Comparison of ENCODE assay signal across 8 mouse cellular contexts in the genomic region with DNA sequence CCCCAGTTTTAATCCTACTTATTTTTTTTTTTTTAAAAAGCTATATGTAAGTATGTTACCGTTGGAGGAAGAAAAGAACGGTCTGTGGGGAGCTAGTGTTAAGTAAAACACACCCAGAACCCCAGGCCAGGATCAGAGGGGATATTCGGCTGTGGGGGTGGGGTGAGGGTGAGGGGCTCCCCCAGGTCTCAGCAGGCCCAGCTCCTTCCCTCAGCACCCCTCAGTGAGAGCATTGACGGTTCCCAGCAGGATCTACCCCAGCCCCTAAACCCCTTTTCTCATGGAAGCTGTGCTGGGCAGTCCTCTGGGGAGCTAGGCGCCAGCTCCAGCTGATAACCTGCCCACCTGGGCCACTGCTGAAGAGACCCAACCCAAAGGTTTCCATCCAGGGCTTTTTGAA. TPM values are rescaled to one million over a fixed set of nuclear protein-coding genes. Genes with fewer than 3 reads are reported as not detected.
DNase-seq lines count a peak whose midpoint lies in the region; ATAC-seq and TF ChIP-seq lines count a peak whose summit lies in the region.
"Had no signal": no experiment of that assay in that cellular context is flagged by ENCODE, and none has a peak within 500 bp of the region (broad histone marks: within the 10 kb centered on the region; RNA-seq: fewer than 3 reads in every experiment).

No protein-coding gene starts in this region.

- peak overlapping the region; percentile 74 for H3K27ac ChIP-seq in kidney, postnatal 0 days
- 0 out of 2 replicates have a peak overlapping the region, but pooled peaks have one; percentile 2 for H3K27ac ChIP-seq in limb, embryonic 14.5 days (replicated peaks; ENCODE audit: low read depth, low read length)
- H3K27ac ChIP-seq: neural tube, embryonic 12.5 days had no signal

- H3K4me3 ChIP-seq in kidney, postnatal 0 days (replicated peaks; ENCODE audit: low read depth, low read length), result no peak overlapping the region
- H3K4me3 ChIP-seq in limb, embryonic 14.5 days (replicated peaks; ENCODE audit: low read length), result no peak overlapping the region
- H3K4me3 ChIP-seq: neural tube, embryonic 12.5 days had no signal

- no peaks in the 10 kb centered on the region for H3K36me3 ChIP-seq in kidney, postnatal 0 days (ENCODE audit: insufficient read depth, low read length)
- no peaks in the 10 kb centered on the region for H3K36me3 ChIP-seq in limb, embryonic 14.5 days (ENCODE audit: control insufficient read depth, insufficient read depth, low read length)
- H3K36me3 ChIP-seq: neural tube, embryonic 12.5 days had no signal

- no peak overlapping the region for H3K9ac ChIP-seq in kidney, postnatal 0 days (ENCODE audit: low read depth, low read length)
- H3K9ac ChIP-seq in limb, embryonic 14.5 days (ENCODE audit: low read depth, low read length, severe bottlenecking), result no peak overlapping the region
- H3K9ac ChIP-seq: neural tube, embryonic 12.5 days had no signal

- no peak for TF ChIP-seq POLR2A in limb, embryonic 14.5 days (IDR thresholded peaks at IDR 0.05; ENCODE audit: borderline replicate concordance, extremely low read depth, insufficient read depth, insufficient read length)

- H3K4me2 ChIP-seq in kidney, postnatal 0 days (ENCODE audit: low read length), result no peak overlapping the region
- H3K4me2 ChIP-seq in limb, embryonic 14.5 days (replicated peaks; ENCODE audit: low read depth, low read length, severe bottlenecking), result no peak overlapping the region
- H3K4me2 ChIP-seq: neural tube, embryonic 12.5 days had no signal

- no peak for ATAC-seq in kidney, postnatal 0 days (replicated peaks; ENCODE audit: low FRiP score, low read depth)
- ATAC-seq in limb, embryonic 14.5 days (ENCODE audit: low FRiP score, low read depth), result no peak

- no peaks in the 10 kb centered on the region for H3K27me3 ChIP-seq in kidney, postnatal 0 days (ENCODE audit: insufficient read depth, low read length)
- no peaks in the 10 kb centered on the region for H3K27me3 ChIP-seq in limb, embryonic 14.5 days (ENCODE audit: control insufficient read depth, insufficient read depth, low read length)

- no peak for TF ChIP-seq CTCF in kidney, postnatal 0 days (IDR thresholded peaks at IDR 0.05; ENCODE audit: low read depth)

- no peak for DNase-seq in kidney, postnatal 0 days (ENCODE audit: low spot score)
- DNase-seq in kidney, adult 18-20 months, result no peak
- DNase-seq in thymus, postnatal 14 days, result peak; percentile 4
- no peak for DNase-seq in thymus, postnatal 25 days
- DNase-seq in limb, embryonic 14.5 days (ENCODE audit: low spot score), result no peak
- DNase-seq in ovary, postnatal 10 days (ENCODE audit: low spot score), result no peak
- no peak for DNase-seq in embryo, embryonic 10.5 days (ENCODE audit: low spot score)

- 73% methylated on average over 5 of the region's 5 CpGs for WGBS in kidney, postnatal 0 days
- 58% methylated on average over 5 of the region's 5 CpGs for whole genome bisulfite sequencing in limb, embryonic 14.5 days

- peaks cover 24% of the 10 kb centered on the region; the same call in 1 of the 2 replicates for H3K4me1 ChIP-seq in kidney, postnatal 0 days (replicated peaks; ENCODE audit: insufficient read depth, low read length)
- H3K4me1 ChIP-seq in limb, embryonic 14.5 days (ENCODE audit: control insufficient read depth, insufficient read depth, low read length), result peaks cover 43% of the 10 kb centered on the region

- no peaks in the 10 kb centered on the region for H3K9me3 ChIP-seq in kidney, postnatal 0 days (replicated peaks; ENCODE audit: low read length)
- no peaks in the 10 kb centered on the region for H3K9me3 ChIP-seq in limb, embryonic 14.5 days (ENCODE audit: control insufficient read depth, low read length)
- H3K9me3 ChIP-seq: neural tube, embryonic 12.5 days had no signal

RNA-seq across cellular contexts. Expression of a gene that starts 38.2 kb away (rescaled TPM):
- 18.7 and 21.3 TPM in 2 replicates for polyA plus RNA-seq in kidney, postnatal 0 days (2015; fragmentation: Nextera tagmentation; extraction: Ambion mirVana)
- polyA plus RNA-seq in limb, embryonic 14.5 days (2012; rRNA removed), result 80.1 and 113 TPM in 2 replicates
- polyA plus RNA-seq in limb, embryonic 14.5 days (2014; fragmentation: Nextera tagmentation; extraction: Ambion mirVana), result 30.9 and 32.6 TPM in 2 replicates
